Comparison of ENCODE assay signal across 13 mouse cellular contexts in genomic region chr7:84401641-84402455, GRCm38 (mm10). TPM values are rescaled to one million over a fixed set of nuclear protein-coding genes. Genes with fewer than 3 reads are reported as not detected.
DNase-seq lines count a peak whose midpoint lies in the region; ATAC-seq and TF ChIP-seq lines count a peak whose summit lies in the region.
"Had no signal": no experiment of that assay in that cellular context is flagged by ENCODE, and none has a peak within 500 bp of the region (broad histone marks: within the 10 kb centered on the region; RNA-seq: fewer than 3 reads in every experiment).

No protein-coding gene starts in this region.

- H3K4me2 ChIP-seq in hindbrain, embryonic 12.5 days (replicated peaks): 0 out of 2 replicates have a peak overlapping the region, but pooled peaks have one; percentile 11
- no peak overlapping the region for H3K4me2 ChIP-seq in midbrain, postnatal 0 days (ENCODE audit: low read depth, low read length, poor library complexity, severe bottlenecking)
- H3K4me2 ChIP-seq: limb, embryonic 15.5 days had no signal

- peaks cover 3% of the 10 kb centered on the region; the same call in 1 of the 2 replicates for H3K36me3 ChIP-seq in hindbrain, embryonic 12.5 days
- H3K36me3 ChIP-seq in midbrain, postnatal 0 days (ENCODE audit: insufficient read depth, low read length): no peaks in the 10 kb centered on the region
- H3K36me3 ChIP-seq in thymus, adult 2 months (ENCODE audit: control insufficient read depth, insufficient read depth, low read length): no peaks in the 10 kb centered on the region
- H3K36me3 ChIP-seq: G1E; limb, embryonic 15.5 days had no signal

- 40% methylated on average over 9 of the region's 9 CpGs for WGBS in hindbrain, embryonic 12.5 days
- 24% methylated on average over 9 of the region's 9 CpGs for WGBS in midbrain, postnatal 0 days
- WGBS in thymus, adult 2 months: 81% methylated on average over 9 of the region's 9 CpGs

- H3K4me1 ChIP-seq in cortical plate, adult 2 months (ENCODE audit: control insufficient read depth, insufficient read depth, low read length): peaks cover 12% of the 10 kb centered on the region
- peaks cover 55% of the 10 kb centered on the region for H3K4me1 ChIP-seq in hindbrain, embryonic 12.5 days
- peaks cover 15% of the 10 kb centered on the region for H3K4me1 ChIP-seq in midbrain, postnatal 0 days (ENCODE audit: insufficient read depth, low read length)
- no peaks in the 10 kb centered on the region for H3K4me1 ChIP-seq in thymus, adult 2 months (replicated peaks; ENCODE audit: control insufficient read depth, insufficient read depth, low read length)

- TF ChIP-seq CTCF in cortical plate, adult 2 months (IDR thresholded peaks at IDR 0.05; ENCODE audit: extremely low read depth, insufficient read depth, low read length): no peak
- no peak for TF ChIP-seq CTCF in midbrain, postnatal 0 days (IDR thresholded peaks at IDR 0.05)
- no peak for TF ChIP-seq CTCF in thymus, adult 2 months (IDR thresholded peaks at IDR 0.05; ENCODE audit: borderline replicate concordance, control insufficient read depth, extremely low read depth, insufficient read depth, low read length, poor library complexity)

- no peaks in the 10 kb centered on the region for H3K27me3 ChIP-seq in hindbrain, embryonic 12.5 days
- H3K27me3 ChIP-seq in midbrain, postnatal 0 days (ENCODE audit: insufficient read depth, low read length): no peaks in the 10 kb centered on the region
- no peaks in the 10 kb centered on the region for H3K27me3 ChIP-seq in thymus, adult 2 months (ENCODE audit: control insufficient read depth, insufficient read depth, low read length)
- H3K27me3 ChIP-seq: limb, embryonic 15.5 days had no signal

- TF ChIP-seq POLR2A in cortical plate, adult 2 months (IDR thresholded peaks at IDR 0.05; ENCODE audit: extremely low read depth, insufficient read depth, low read length): no peak
- no peak for TF ChIP-seq POLR2A in thymus, adult 2 months (IDR thresholded peaks at IDR 0.05; ENCODE audit: control insufficient read depth, extremely low read depth, insufficient read depth, low read length, poor library complexity)

- H3K9ac ChIP-seq in hindbrain, embryonic 12.5 days: no peak overlapping the region
- H3K9ac ChIP-seq in midbrain, postnatal 0 days (replicated peaks; ENCODE audit: low read length, poor library complexity, severe bottlenecking): no peak overlapping the region
- H3K9ac ChIP-seq: limb, embryonic 15.5 days had no signal

- peak; percentile 8 to 13 for DNase-seq in cerebellum, postnatal 14 days
- no peak for DNase-seq in cerebellum, postnatal 36 days
- DNase-seq in midbrain, postnatal 0 days (ENCODE audit: low spot score): peak; percentile 47
- no peak for DNase-seq in kidney, adult 8-10 months
- DNase-seq in thymus, adult 2 months: no peak
- DNase-seq in kidney, postnatal 25 days: no peak

- peak; percentile 86 for ATAC-seq in hindbrain, embryonic 12.5 days (ENCODE audit: low FRiP score)
- peak; percentile 55; the same call in 1 of the 2 replicates for ATAC-seq in midbrain, postnatal 0 days (ENCODE audit: low FRiP score)
- ATAC-seq: intestine, embryonic 16.5 days had no signal

- H3K4me3 ChIP-seq in cortical plate, adult 2 months (ENCODE audit: insufficient read depth, low read length): no peak overlapping the region
- no peak overlapping the region for H3K4me3 ChIP-seq in hindbrain, embryonic 12.5 days
- H3K4me3 ChIP-seq in midbrain, postnatal 0 days (ENCODE audit: low read depth, low read length): no peak overlapping the region
- H3K4me3 ChIP-seq in thymus, adult 2 months (ENCODE audit: control insufficient read depth, insufficient read depth, low read length): no peak overlapping the region
- H3K4me3 ChIP-seq: limb, embryonic 15.5 days; myocyte had no signal

- H3K27ac ChIP-seq in cortical plate, adult 2 months (ENCODE audit: insufficient read depth, low read length): peak overlapping the region; percentile 70
- H3K27ac ChIP-seq in hindbrain, embryonic 12.5 days: peak overlapping the region; percentile 87
- 0 out of 2 replicates have a peak overlapping the region, but pooled peaks have one; percentile 20 for H3K27ac ChIP-seq in midbrain, postnatal 0 days (ENCODE audit: low read depth, low read length)
- H3K27ac ChIP-seq in thymus, adult 2 months (ENCODE audit: control insufficient read depth, insufficient read depth, low read length): no peak overlapping the region
- H3K27ac ChIP-seq: limb, embryonic 15.5 days; stomach, postnatal 0 days had no signal

- H3K9me3 ChIP-seq in hindbrain, embryonic 12.5 days (replicated peaks): no peaks in the 10 kb centered on the region
- no peaks in the 10 kb centered on the region for H3K9me3 ChIP-seq in midbrain, postnatal 0 days (ENCODE audit: low read length)
- H3K9me3 ChIP-seq: G1E; limb, embryonic 15.5 days had no signal

RNA-seq across cellular contexts. Expression of gene Arnt2, which starts 8.1 kb away (rescaled TPM):
- 172 and 190 TPM in 2 replicates for polyA plus RNA-seq in cortical plate, adult 2 months (2012; rRNA removed)
- 57.6 and 64.2 TPM in 2 replicates for polyA plus RNA-seq in hindbrain, embryonic 12.5 days (2016; fragmentation: Nextera tagmentation; extraction: Ambion mirVana)
- 165 and 166 TPM in 2 replicates for total RNA-seq in midbrain, postnatal 0 days (2014; rRNA removed)
- polyA plus RNA-seq in midbrain, postnatal 0 days (2015; fragmentation: Nextera tagmentation; extraction: Ambion mirVana): 62.9 and 63.1 TPM in 2 replicates
- 1.7 and 1.9 TPM in 2 replicates for polyA plus RNA-seq in thymus, adult 2 months (2012; rRNA removed)
- polyA plus RNA-seq: G1E had no signal

Comparison
In these comparisons a context has a peak if more than half of its experiments do, and no peak if none do; other contexts are left out.
1. DNase-seq: peak in cerebellum, postnatal 14 days (2 of 2) and midbrain, postnatal 0 days (single experiment); none in cerebellum, postnatal 36 days (0 of 2), kidney, adult 8-10 months (0 of 2), thymus, adult 2 months (single experiment) and kidney, postnatal 25 days (0 of 2).
2. RNA of gene Arnt2, which starts 8.1 kb away (polyA plus RNA-seq): 172 to 190 TPM in cortical plate, adult 2 months, 62.9 to 63.1 TPM in midbrain, postnatal 0 days and 57.6 to 64.2 TPM in hindbrain, embryonic 12.5 days; 1.7 to 1.9 TPM in thymus, adult 2 months; every median in the first group is over 10 times any median in the second.